Mouse (Mus musculus) spleen, postnatal 4 days (tissue): ENCODE measurements at regions not wholly inside any gene's neighbourhood (a gene's known extent, or its start where the extent isn't known, plus 50 kb on each side); places are given as distances from the start of the nearest gene placed in this dataset.

Experiments
- DNase-seq, 2 experiments: peaks; one replicate each; pipeline ENCODE4 v3.0.0; 2022; ENCODE audit warnings: low spot score in 2 of 2

GRCm38 (mm10) chr13:110977379-110977778 is 277.4 kb upstream of the Actbl2 start:
- DNase-seq = no peak

DNA sequence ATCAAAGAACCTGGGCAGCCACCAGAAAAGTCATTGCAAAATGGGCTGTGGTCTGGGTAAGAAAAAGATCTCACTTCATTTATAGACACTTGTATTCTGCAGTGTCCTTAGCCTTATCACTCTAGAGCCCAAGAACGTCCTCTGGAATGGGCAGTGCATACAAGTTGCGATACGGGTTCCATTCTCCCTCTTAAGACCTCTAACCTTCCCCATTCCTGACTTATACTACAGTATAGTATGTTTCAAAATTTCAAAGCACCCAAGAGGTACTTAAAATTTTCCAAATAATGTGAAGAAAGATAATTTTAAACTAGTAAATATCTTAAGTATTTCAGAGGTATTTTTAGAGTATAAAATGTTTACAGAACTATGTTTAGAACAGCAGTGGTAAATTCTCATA is 276.8 kb upstream of the Actbl2 start:
- DNase-seq = no peak

- no peak for DNase-seq
These were observed 264.1 kb upstream of the Actbl2 start for GRCm38 (mm10) chr13:110990677-110991076.

- DNase-seq = no peak
These were observed 263.7 kb upstream of the Actbl2 start for GRCm38 (mm10) chr13:110991121-110991520.

DNA sequence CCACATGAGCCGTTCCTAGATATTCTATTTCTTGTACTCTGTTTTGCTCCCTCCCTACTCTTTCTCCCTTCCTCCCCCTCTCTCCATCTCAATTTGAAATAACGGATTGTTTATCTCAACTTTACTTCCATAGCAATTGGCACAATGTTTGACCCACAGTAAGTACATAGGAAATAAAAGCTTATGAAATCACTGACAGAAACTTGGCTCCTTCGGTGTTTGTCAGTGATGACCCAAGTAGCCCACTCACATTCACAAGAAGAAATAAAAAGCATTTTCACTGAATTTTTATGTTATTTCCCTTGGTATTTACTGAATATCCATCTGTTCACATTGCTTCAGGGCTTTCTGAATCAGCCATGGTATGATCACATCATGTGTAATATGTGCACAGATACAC is 260.2 kb upstream of the Actbl2 start:
- DNase-seq = no peak

DNA sequence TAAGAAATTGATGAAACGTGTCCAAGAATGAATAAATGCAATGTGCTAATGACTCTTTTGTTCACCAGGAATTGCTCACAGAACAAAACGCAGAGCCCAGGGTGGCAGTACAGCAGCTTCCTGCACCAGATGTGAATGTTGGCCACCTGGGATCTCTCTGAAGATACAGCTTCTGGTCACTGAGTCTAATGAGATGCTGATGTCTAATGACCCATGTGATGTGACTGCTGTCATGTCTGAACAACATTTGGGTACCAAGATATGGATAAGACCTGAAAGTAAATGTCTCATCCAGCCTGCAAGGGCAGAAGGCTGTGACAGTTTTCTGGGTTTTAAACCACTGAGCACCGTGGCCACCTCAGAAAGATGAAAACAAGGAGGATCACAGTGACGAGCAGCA is 252.1 kb upstream of the Actbl2 start:
- DNase-seq = no peak

GRCm38 (mm10) chr13:111014142-111014541 is 240.7 kb upstream of the Actbl2 start:
- DNase-seq = no peak

GRCm38 (mm10) chr13:111030111-111030510 is 224.7 kb upstream of the Actbl2 start:
- DNase-seq = no peak

- DNase-seq = no peak
These were observed 223.2 kb upstream of the Actbl2 start for GRCm38 (mm10) chr13:111031633-111032032.

DNA sequence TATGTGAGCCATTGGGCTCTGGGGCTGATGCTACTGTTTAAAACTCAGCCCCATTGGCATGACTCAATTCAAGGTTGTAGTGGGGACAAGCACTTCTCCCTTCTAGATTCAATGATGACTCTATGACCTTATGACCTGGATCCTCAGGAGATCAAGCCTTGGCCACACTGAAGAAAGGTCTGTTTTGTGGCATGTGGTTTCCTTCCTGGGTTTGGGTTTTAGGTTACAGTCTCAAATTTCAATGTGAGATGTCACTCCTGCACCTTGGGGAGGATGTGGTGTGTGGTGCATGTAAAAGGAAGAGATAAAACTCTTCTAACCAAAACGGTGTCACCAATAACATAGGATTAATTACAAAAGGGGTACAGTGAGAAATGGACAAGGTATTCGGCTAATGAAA is 211.2 kb upstream of the Actbl2 start:
- no peak for DNase-seq

- no peak for DNase-seq
These were observed 210.3 kb upstream of the Actbl2 start for GRCm38 (mm10) chr13:111044328-111045002.

GRCm38 (mm10) chr13:111050097-111050496 is 204.7 kb upstream of the Actbl2 start:
- DNase-seq = no peak

DNA sequence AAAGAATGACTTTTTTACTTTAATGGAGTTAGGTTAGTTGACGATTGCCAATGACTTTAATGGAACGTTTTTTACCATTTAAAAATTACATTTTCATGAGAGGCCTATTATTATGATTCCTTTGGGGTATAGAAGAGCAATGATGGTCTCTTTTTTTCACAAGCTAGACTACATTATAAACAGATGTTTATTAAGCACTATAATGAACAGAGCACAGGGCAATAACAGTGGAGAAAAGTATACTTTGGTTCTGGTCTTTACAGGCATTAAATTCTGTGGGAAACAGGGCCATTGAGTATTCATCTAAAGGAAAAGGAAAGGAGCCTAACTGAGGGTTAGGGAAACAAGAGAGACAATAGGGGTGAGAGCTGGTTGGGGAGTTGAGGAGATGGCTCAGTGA is 199.0 kb upstream of the Actbl2 start:
- DNase-seq = no peak

DNA sequence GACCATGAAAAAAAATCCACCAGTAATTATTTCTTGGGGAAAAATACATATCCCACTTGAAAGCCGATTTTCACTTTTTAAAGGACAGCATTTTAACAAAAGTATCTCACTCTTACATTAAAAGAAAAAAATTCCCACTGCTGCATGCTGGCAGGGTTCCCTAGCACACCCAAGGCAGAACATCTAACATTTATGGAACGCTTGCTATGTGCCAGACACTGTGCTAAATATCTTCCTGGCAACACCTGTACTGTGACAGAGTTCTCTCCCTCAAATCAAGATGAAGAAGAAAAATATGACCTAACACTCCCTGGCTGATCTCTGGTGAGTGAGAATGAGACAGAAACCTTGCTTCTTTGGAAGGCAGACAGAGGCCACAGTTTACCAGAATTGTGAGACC is 167.1 kb upstream of the Actbl2 start:
- no peak for DNase-seq

DNA sequence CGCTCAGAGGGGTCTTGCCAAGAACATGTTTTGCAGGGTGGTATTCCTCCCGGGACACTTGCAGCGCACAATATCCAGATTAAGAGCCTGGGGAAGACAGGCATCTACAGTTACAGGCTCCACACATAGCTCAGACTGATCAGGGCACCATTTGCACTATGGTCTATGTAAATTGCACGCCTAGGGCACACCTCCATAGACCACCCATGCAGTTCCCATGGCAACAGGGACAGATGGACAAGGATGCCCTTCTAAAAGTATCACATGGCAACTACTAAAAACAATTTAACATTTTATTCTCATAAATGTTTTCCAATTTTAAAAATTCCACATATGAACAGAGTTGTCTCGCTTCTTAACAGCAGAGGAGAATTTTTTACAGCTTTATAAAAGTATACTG is 158.7 kb upstream of the Actbl2 start:
- no peak for DNase-seq

- DNase-seq = no peak
These were observed 157.5 kb upstream of the Actbl2 start for GRCm38 (mm10) chr13:111097336-111097735.

- no peak for DNase-seq
These were observed 156.1 kb upstream of the Actbl2 start for GRCm38 (mm10) chr13:111098738-111099137.

GRCm38 (mm10) chr13:111099252-111099651 is 155.6 kb upstream of the Actbl2 start:
- DNase-seq = no peak

GRCm38 (mm10) chr13:111100448-111100847 is 154.4 kb upstream of the Actbl2 start:
- DNase-seq = no peak

GRCm38 (mm10) chr13:111104567-111105219 is 150.1 kb upstream of the Actbl2 start:
- DNase-seq = no peak

- no peak for DNase-seq
These were observed 123.7 kb upstream of the Actbl2 start for GRCm38 (mm10) chr13:111131108-111131507.

DNA sequence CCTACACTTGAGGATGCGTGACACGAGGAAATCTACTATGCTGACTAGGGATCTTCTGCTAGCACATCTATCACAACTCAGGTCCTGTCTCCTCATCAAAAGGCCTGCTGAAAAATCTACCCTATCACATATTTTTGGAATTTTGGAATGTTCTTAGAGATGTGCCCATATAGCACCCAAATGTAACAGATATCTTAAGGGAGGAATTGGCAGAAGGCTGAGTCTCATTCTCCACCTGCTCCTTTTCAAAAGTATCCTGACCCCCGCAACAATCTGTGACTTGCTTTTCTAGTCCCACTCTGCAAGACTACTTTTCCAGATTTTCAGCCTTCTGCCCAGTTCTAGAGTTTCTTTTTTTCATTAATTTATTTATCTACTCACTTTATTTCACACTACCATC is 118.4 kb upstream of the Actbl2 start:
- no peak for DNase-seq

GRCm38 (mm10) chr13:111142757-111143420 is 111.9 kb upstream of the Actbl2 start:
- DNase-seq = no peak
